Mouse (Mus musculus): ENCODE measurements around the gene Rptor. TPM values are rescaled to one million over a fixed set of nuclear protein-coding genes. Genes with fewer than 3 reads are reported as not detected.

Rptor gene
- polyA plus RNA-seq, 1 experiment from 2014 or later = 4.9 TPM

GRCm38 (mm10) chr11:119572316-119573010 is 30.2 kb upstream of the Rptor start:
- no peak overlapping the region for H3K9ac ChIP-seq
- no peak overlapping the region for H3K27ac ChIP-seq
- peaks cover 13% of the 10 kb centered on the region for H3K27me3 ChIP-seq
- H3K9me3 ChIP-seq (replicated peaks) = no peaks in the 10 kb centered on the region
- 66% methylated on average over 15 of the region's 15 CpGs for WGBS (ENCODE audit: insufficient replicate concordance)
- H3K4me3 ChIP-seq (replicated peaks) = no peak overlapping the region
- H3K36me3 ChIP-seq = no peaks in the 10 kb centered on the region
- ATAC-seq (ENCODE audit: low read depth) (no peak), DNase-seq (no peak)
- no peaks in the 10 kb centered on the region for H3K4me1 ChIP-seq (replicated peaks)
- no peak overlapping the region for H3K4me2 ChIP-seq

DNA sequence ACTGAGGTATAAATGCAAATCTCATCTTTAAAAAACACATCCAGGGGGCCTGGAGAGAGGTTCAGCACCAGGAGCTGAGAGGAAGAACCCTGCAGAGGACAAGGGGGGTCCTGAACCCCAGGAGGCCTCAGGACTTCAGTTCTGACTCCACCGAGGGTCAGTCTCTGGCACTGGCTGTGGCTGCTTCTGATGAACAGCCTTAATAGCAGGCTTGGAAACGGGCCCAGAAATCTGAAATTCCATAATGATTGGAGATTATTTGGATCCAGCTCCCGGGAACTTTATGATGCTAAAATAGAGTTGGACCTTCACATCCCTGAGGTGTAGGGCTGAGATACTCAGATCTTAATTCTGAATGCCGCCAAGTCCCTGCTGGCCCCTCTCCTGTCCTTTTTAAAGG is 25.9 kb upstream of the Rptor start:
- H3K4me1 ChIP-seq (replicated peaks) = no peaks in the 10 kb centered on the region
- no peak overlapping the region for H3K27ac ChIP-seq
- no peak for DNase-seq
- H3K9ac ChIP-seq = no peak overlapping the region
- no peaks in the 10 kb centered on the region for H3K9me3 ChIP-seq (replicated peaks)
- H3K4me3 ChIP-seq (replicated peaks) = no peak overlapping the region
- H3K36me3 ChIP-seq = no peaks in the 10 kb centered on the region
- 34% methylated on average over 4 of the region's 4 CpGs for WGBS (ENCODE audit: insufficient replicate concordance)
- ATAC-seq (ENCODE audit: low read depth) = no peak
- no peak overlapping the region for H3K4me2 ChIP-seq
- peaks cover 18% of the 10 kb centered on the region for H3K27me3 ChIP-seq

DNA sequence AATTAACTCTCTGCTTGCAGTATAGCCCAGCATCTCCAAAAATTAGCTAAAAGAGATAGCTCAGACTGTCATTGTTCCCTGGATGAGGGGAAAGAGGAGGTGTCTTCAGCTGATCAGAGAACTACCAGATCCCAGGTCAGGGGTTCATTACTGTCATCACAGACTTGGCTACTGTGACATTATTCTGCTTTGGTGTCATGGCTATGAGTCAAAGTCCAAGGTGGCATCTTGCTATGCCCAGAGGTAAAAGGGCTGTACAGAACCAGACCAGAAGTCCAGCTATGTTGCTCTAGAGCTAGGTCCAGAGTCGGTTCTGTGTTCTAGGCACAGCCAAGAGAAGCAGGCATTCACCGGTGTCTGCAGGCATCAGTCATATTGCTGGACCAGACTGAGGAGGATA is 25.0 kb upstream of the Rptor start:
- Histone ChIP-seq H3K4me2 (no peak overlapping the region), H3K9me3 (replicated peaks) (no peaks in the 10 kb centered on the region), H3K4me1 (replicated peaks) (no peaks in the 10 kb centered on the region), H3K4me3 (replicated peaks) (no peak overlapping the region), H3K36me3 (no peaks in the 10 kb centered on the region), H3K9ac (no peak overlapping the region), H3K27ac (no peak overlapping the region), H3K27me3 (peaks cover 18% of the 10 kb centered on the region)
- WGBS (ENCODE audit: insufficient replicate concordance) = 65% methylated on average over 2 of the region's 2 CpGs
- ATAC-seq (ENCODE audit: low read depth) (no peak), DNase-seq (no peak)

DNA sequence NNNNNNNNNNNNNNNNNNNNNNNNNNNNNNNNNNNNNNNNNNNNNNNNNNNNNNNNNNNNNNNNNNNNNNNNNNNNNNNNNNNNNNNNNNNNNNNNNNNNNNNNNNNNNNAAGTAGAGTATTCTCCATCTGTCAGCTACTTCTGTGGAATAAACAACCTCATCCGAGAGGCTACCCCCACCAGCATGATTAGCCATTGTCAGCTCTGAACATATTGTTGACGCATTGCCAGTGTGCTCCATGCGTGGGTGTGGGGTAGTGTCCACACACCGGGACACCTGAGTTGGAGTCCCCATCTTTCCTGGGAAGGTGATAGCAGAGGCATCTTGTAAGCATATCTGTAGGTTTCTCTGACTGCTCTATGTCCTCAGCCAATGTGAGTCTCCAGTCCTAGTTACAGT is 16.2 kb upstream of the Rptor start:
- Histone ChIP-seq H3K9me3 (replicated peaks) (no peaks in the 10 kb centered on the region; the same call in 1 of the 2 replicates), H3K27ac (no peak overlapping the region), H3K4me3 (replicated peaks) (no peak overlapping the region), H3K4me1 (replicated peaks) (no peaks in the 10 kb centered on the region), H3K9ac (no peak overlapping the region), H3K4me2 (no peak overlapping the region), H3K27me3 (peaks cover 47% of the 10 kb centered on the region), H3K36me3 (no peaks in the 10 kb centered on the region)
- WGBS (ENCODE audit: insufficient replicate concordance) = 69% methylated on average over 4 of the region's 4 CpGs
- no peak for ATAC-seq (ENCODE audit: low read depth)
- DNase-seq = no peak

DNA sequence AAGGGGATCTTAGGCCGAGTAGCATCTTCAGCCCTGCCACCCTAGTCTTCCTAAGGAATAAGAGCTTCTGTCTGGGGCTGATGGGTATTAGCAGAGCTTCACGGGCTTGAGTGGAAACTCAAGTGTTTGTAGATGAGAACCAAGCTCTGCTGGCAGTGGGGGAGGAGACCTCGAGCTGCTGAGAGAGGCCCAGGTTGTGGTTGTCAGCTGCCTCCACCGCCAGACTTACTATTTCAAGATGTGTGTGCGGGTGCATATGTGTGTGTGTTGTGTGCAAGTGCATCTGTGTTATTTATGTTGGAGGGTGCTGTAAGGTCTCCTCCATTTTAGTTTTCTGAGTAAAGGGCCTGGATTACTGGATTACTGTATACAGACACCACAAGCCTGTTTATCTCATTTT is 15.6 kb upstream of the Rptor start:
- Histone ChIP-seq H3K4me3 (replicated peaks) (no peak overlapping the region), H3K9ac (no peak overlapping the region), H3K4me1 (replicated peaks) (no peaks in the 10 kb centered on the region), H3K9me3 (replicated peaks) (no peaks in the 10 kb centered on the region; the same call in 1 of the 2 replicates), H3K27ac (no peak overlapping the region), H3K4me2 (no peak overlapping the region), H3K36me3 (no peaks in the 10 kb centered on the region), H3K27me3 (peaks cover 53% of the 10 kb centered on the region)
- ATAC-seq (ENCODE audit: low read depth) = no peak
- 50% methylated on average over 5 of the region's 5 CpGs for WGBS (ENCODE audit: insufficient replicate concordance)
- DNase-seq = no peak

DNA sequence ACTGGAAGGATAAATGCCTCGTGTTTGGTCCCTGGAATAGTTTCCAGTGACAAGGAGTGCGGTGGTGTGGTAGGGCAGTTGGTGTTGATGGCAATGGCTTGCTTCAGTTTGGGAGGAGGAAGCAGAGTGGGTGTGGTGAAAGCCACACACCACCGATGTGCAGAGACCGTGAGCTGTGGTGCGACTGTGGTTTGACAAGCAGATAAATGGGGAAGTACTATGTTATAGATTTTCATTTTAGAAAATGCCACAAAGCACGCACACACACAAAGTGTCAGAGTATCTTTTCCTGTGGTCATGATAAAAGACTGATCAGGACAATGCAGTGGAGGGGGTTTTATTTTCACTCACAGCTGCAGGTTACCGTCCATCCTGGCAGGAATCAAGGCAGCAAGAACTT is 13.5 kb upstream of the Rptor start:
- no peak overlapping the region for H3K9ac ChIP-seq
- H3K4me2 ChIP-seq = no peak overlapping the region
- H3K9me3 ChIP-seq (replicated peaks) = no peaks in the 10 kb centered on the region; the same call in 1 of the 2 replicates
- WGBS (ENCODE audit: insufficient replicate concordance) = 15% methylated on average over 7 of the region's 7 CpGs
- H3K27ac ChIP-seq = no peak overlapping the region
- H3K4me3 ChIP-seq (replicated peaks) = no peak overlapping the region
- DNase-seq (no peak), ATAC-seq (ENCODE audit: low read depth) (no peak)
- H3K4me1 ChIP-seq (replicated peaks) = no peaks in the 10 kb centered on the region
- H3K36me3 ChIP-seq = no peaks in the 10 kb centered on the region
- H3K27me3 ChIP-seq = peaks cover 74% of the 10 kb centered on the region

DNA sequence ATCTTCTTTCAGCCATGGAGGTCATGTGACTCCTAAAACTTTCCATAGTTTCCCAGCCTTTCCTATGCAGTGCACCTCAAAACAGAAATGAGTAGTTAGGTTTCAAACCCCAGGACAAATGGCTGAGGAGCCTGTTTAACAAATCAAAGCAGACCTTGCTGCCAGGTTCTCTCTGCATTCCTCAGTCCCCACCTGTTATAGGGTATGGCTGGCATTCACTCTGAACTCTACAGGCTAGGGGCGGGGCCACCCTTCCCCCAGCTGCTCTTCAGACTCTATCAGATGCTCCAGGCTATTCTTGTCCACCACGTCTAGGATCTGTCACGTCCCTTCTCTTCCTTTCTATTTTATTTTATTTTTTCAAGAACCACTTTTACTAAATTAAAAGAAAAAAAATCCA is 8.7 kb upstream of the Rptor start:
- WGBS (ENCODE audit: insufficient replicate concordance) = 22% methylated on average over 3 of the region's 3 CpGs
- no peaks in the 10 kb centered on the region for H3K4me1 ChIP-seq (replicated peaks)
- ATAC-seq (ENCODE audit: low read depth) (no peak), DNase-seq (no peak)
- H3K36me3 ChIP-seq = no peaks in the 10 kb centered on the region
- peaks cover 65% of the 10 kb centered on the region for H3K27me3 ChIP-seq
- H3K4me3 ChIP-seq (replicated peaks) = no peak overlapping the region
- no peaks in the 10 kb centered on the region; the same call in 1 of the 2 replicates for H3K9me3 ChIP-seq (replicated peaks)
- H3K9ac ChIP-seq = no peak overlapping the region
- H3K27ac ChIP-seq = no peak overlapping the region
- H3K4me2 ChIP-seq = no peak overlapping the region

GRCm38 (mm10) chr11:119598856-119599255 is 3.8 kb upstream of the Rptor start:
- ATAC-seq (ENCODE audit: low read depth) (no peak), DNase-seq (no peak)
- WGBS (ENCODE audit: insufficient replicate concordance) = 33% methylated on average over 3 of the region's 3 CpGs
- Histone ChIP-seq H3K27me3 (peaks cover 22% of the 10 kb centered on the region), H3K4me1 (replicated peaks) (peaks cover 7% of the 10 kb centered on the region), H3K9ac (no peak overlapping the region), H3K36me3 (no peaks in the 10 kb centered on the region), H3K27ac (no peak overlapping the region), H3K9me3 (replicated peaks) (no peaks in the 10 kb centered on the region), H3K4me3 (replicated peaks) (no peak overlapping the region), H3K4me2 (no peak overlapping the region)

DNA sequence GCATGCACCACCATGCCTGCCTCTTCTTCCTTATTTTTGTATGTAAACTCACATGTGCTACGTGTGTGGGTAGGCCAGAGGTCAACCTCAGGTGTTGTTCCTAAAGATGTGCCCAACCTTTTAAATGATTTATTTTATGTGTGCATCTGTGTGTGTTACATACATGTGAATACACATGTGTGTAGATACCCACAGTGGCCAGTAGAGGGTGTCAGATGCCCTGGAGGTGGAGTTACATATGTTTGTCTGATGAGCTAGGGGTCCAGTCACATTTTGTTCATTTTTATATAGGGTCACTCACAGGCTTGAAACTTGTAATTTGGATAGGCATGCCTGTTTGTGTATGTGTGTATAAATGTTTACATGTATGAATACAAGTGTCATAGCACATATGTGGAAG is 2.4 kb upstream of the Rptor start:
- Histone ChIP-seq H3K4me2 (no peak overlapping the region), H3K36me3 (no peaks in the 10 kb centered on the region), H3K4me1 (replicated peaks) (peaks cover 16% of the 10 kb centered on the region), H3K4me3 (replicated peaks) (no peak overlapping the region), H3K9me3 (replicated peaks) (no peaks in the 10 kb centered on the region), H3K9ac (no peak overlapping the region), H3K27me3 (peaks cover 15% of the 10 kb centered on the region; the same call in 1 of the 2 replicates), H3K27ac (no peak overlapping the region)
- ATAC-seq (ENCODE audit: low read depth) = no peak
- 60% methylated on average over 1 of the region's 1 CpGs for WGBS (ENCODE audit: insufficient replicate concordance)
- DNase-seq = no peak

DNA sequence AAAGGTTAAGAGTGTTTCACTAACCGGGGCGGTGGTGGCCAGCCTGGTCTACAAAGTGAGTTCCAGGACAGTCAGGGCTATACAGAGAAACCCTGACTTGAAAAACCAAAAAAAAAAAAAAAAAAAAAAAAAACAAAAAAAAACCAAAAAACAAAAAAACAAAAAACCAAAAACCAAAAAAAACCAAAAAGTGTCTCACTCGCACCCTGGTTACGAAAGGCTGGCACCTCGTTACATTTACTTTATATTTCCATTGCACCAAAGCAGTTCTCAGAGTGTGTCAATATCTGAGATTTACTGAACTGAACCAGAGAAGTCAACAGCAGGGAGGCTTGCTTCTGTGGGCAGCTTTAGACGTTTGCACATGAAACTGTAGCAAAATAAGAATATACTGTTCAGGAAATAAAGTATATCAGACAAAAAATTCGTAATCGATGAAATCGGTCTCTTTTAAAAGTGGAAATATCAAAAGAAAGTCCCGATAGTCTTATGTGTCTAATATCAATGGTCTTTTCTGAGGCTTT is 466 bp upstream of the Rptor start:
- H3K4me3 ChIP-seq (replicated peaks) = peak overlapping the region; percentile 100
- no peak overlapping the region for H3K27ac ChIP-seq
- ATAC-seq (ENCODE audit: low read depth) (no peak), DNase-seq (no peak)
- peak overlapping the region; percentile 96 for H3K9ac ChIP-seq
- peaks cover 12% of the 10 kb centered on the region for H3K36me3 ChIP-seq
- H3K9me3 ChIP-seq (replicated peaks) = no peaks in the 10 kb centered on the region
- peaks cover 24% of the 10 kb centered on the region for H3K4me1 ChIP-seq (replicated peaks)
- peak overlapping the region; percentile 92 for H3K4me2 ChIP-seq
- peaks cover 8% of the 10 kb centered on the region; the same call in 1 of the 2 replicates for H3K27me3 ChIP-seq
- 36% methylated on average over 10 of the region's 10 CpGs for WGBS (ENCODE audit: insufficient replicate concordance)

- Histone ChIP-seq H3K36me3 (peaks cover 25% of the 10 kb centered on the region), H3K4me2 (peak overlapping the region; percentile 92), H3K4me1 (replicated peaks) (peaks cover 26% of the 10 kb centered on the region), H3K9ac (peak overlapping the region; percentile 96), H3K9me3 (replicated peaks) (no peaks in the 10 kb centered on the region), H3K27ac (peak overlapping the region; percentile 77), H3K27me3 (no peaks in the 10 kb centered on the region), H3K4me3 (replicated peaks) (peak overlapping the region; percentile 100)
- under 1% methylated on average over 30 of the region's 30 CpGs for WGBS (ENCODE audit: insufficient replicate concordance)
- DNase-seq (peak; percentile 8), ATAC-seq (ENCODE audit: low read depth) (no peak)
Measured at GRCm38 (mm10) chr11:119603527-119603905, 811 bp downstream of the Rptor start.

DNA sequence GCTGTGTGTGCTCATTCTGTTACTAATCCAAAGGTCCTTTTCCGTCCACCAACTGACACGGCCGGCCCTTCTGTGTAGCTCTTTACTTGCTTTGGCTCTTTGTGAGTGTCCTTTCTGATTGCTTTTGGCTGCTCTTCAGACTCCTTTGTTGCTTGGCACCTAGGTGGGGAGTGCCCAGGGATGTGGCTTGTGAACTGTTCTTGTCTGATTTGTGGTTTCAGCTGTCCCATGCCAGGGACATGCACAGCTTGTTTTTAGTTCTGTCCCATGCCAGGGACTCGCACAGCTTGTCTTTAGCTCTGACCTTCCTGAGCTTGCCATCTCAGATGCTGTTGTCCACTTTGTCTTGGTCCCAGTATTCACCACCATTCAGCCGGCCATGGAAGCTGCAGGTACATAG is 4.8 kb downstream of the Rptor start:
- no peak overlapping the region for H3K4me3 ChIP-seq (replicated peaks)
- H3K4me2 ChIP-seq = no peak overlapping the region
- no peak overlapping the region for H3K9ac ChIP-seq
- H3K36me3 ChIP-seq = peaks cover 34% of the 10 kb centered on the region
- H3K9me3 ChIP-seq (replicated peaks) = no peaks in the 10 kb centered on the region
- ATAC-seq (ENCODE audit: low read depth) (no peak), DNase-seq (no peak)
- H3K27me3 ChIP-seq = no peaks in the 10 kb centered on the region
- no peak overlapping the region for H3K27ac ChIP-seq
- H3K4me1 ChIP-seq (replicated peaks) = peaks cover 28% of the 10 kb centered on the region
- 71% methylated on average over 5 of the region's 5 CpGs for WGBS (ENCODE audit: insufficient replicate concordance)

All from liver, embryonic 13.5 days (tissue).